Mouse (Mus musculus) layer of hippocampus, postnatal 25 days (tissue): ENCODE measurements around the gene Tnnt3. TPM values are rescaled to one million over a fixed set of nuclear protein-coding genes. Genes with fewer than 3 reads are reported as not detected.

ENCODE experiments used
- DNase-seq, 2 experiments: peaks; one replicate each; pipeline ENCODE4 v3.0.0; 2022; ENCODE audit warnings: mixed read lengths in 2 of 2, low spot score in 1 of 2; ENCODE audit errors: extremely low spot score in 1 of 2
- total RNA-seq, 2 experiments: library from RNA; stranded (reverse); gene quantifications; 2 replicates each; pipeline ENCODE4 v1.2.3; 2021

The Tnnt3 gene
- total RNA-seq, 2 experiments from 2014 or later, result not detected

DNA sequence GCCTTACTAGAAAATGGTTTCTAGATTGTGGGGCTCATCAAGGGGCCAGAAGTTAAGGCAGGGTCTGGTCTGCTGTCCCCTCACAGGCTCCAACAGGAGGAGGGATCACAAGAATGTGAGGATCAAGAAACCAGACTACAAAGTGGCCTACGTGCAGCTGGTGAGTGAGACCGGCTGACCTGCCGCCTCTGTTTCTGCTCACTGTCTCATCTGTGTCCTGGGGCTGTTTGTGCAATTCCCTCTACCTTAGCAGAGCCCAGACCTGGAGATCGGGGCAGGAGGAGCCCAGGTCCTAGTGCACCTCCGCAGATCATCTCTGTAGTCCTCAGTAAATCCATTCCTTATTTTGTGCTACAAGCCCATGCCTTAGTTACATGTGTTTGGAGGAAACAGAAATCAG is 38.5 kb downstream of the Tnnt3 start:
- no peak for DNase-seq

DNA sequence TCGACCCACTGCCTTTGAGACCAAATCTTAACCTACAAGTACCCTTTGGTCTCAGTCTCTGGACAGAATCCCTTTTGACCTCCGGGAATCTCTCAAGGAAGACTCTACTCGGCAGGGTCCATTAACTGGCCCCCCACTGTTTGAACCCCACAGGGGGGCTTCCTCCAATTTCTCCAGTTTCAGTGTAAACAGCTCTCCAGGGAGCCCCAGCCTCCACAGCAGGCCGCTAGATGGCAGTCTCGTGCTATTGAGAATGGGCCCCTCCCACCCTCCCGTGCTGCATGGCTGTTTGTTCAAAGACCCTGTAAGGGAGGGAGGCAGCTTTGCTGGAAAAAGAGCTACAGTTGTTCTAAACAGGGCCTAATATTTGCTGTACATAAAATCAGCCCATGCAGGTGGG is 39.2 kb downstream of the Tnnt3 start:
- DNase-seq, result peak; percentile 54 to 87

DNA sequence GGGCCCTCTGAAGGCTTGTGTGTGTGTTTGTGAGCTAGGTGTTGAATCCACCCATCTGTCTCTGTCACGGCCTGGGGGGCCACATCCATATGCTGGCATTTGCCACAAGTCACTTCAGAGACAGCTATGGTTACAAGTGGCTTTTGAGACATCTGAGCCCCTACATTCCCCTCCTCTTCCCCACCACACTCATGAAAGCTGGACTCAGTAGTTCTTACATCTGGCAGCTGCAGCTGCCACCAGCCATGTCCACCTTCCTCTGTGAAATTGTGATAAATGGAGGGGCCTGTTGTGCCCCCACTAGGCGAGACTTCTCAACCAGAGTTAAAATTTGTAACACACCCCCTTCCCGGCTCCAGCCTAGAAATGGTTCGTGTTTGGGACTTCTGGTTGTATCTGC is 39.7 kb downstream of the Tnnt3 start:
- no peak for DNase-seq

DNA sequence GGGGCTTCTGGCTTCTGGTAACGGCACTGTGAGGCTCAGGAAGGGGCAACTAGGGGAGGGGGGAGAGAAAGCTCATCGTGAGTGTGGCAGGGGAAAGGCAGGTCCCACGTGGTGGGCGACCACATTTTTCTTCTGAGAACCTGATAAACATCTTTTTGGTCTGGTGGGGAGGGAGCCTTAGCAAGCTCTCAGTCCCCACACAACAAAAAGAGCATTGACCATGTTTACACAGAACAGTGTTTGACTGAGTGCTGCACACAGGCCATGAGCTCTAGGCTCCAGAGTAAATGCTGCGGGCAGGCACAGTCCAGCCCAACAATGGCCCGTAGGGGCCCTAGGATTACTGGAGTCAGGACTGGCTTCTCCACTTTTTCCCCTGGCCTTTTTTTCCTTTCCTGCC is 40.1 kb downstream of the Tnnt3 start:
- no peak for DNase-seq

DNA sequence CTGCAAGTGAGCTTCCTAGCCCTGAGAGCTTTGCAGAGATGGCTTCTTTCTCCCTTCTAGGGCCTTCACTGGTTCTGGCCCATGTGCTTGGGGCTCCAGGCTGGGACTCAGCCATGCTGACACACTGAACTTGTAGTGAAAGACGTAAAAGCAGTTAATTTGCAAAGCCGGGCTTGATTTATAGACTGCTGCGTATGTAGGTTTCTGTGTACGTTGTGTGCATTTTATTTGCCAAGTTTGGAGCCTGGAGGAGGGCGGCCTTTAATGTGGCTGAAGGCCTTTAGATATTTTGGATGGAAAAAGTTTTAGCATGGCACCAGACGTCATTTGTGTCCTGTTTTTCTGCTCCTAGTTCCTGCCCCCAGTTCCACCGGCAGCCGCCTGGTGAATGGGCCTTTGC is 41.2 kb downstream of the Tnnt3 start:
- no peak for DNase-seq

DNA sequence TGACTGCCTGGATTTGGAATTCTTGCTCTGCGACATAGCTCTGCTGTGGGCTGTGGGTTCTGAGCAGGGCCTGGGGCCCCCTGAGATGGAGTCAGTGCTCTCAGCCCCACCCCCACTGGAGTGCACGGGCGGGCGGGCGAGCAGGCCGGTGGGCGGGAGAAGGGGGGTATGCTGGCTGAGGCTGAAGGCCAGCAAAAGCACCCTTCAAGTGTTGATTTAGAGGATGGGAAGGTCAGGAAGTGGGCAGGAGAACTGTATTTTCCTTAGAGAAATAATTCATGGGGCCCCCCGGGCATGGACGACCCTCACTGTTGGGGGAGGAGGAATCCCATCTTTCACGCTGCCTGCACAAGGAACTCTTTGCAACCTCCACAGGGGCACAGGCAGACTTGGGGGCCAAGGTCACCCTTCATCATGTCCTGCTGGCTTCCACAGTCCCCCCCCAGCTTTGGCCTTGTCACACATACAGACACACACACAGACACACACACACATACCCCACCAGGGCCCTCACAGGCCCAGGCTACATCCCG is 44.2 kb downstream of the Tnnt3 start:
- no peak for DNase-seq

DNA sequence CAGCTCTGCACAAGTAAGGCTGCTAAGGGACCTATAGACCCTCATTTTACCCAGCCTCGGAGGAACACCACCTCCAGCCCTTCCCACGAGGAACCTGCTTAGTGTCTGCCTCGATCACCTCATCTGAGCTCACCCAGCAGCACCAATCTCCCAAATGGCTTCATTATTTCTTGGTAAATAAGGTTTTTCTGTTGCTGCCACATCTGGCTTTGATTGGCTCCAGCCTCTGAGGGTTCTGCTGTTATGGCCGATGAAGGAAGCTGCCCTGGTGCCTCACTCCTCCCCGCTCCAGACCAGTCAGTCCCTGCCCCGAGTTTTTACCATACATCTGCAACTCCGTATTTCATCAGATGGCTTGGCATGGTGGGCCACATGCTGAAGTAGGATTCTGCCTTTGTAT is 47.3 kb downstream of the Tnnt3 start:
- DNase-seq, result no peak

DNA sequence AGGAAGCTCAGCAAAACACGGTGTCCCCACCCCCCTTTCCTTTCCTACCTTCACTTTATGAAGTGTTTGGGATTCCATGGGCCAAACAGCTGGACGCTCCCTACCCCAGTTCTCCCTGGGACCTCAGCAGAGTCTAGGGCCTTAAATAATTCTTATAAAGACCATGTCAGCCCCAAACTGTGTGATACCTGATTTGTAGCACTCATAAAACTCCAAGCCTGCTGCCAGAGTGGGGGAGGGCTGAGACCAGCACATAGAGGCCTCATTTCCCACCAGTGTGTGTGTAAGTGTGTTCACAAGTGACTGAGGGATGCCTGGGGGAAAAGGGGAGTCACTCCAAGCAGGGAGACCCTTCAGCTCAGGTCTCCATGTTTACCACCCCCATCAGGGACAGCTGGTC is 49.2 kb downstream of the Tnnt3 start:
- DNase-seq, result no peak

DNA sequence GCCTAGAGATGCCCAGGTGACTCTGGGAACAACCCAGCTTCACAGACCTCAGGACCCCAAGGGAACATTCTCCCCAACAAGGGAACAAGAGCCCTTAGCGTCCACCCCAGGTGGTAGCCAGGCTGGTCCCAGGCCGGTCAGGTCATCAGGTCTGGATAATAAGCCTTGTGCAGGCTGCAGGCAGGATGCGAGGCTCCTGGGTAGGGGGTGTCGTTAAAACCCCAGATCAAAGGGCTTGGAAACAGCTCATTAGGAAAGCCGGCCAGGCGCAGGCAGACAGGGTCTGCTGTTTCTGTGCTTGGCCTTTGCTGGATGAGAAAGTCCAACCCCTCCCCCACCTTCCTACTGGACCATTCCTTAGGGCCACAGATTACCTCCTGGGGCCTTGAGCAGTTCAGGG is 50.1 kb downstream of the Tnnt3 start:
- DNase-seq, result no peak

DNA sequence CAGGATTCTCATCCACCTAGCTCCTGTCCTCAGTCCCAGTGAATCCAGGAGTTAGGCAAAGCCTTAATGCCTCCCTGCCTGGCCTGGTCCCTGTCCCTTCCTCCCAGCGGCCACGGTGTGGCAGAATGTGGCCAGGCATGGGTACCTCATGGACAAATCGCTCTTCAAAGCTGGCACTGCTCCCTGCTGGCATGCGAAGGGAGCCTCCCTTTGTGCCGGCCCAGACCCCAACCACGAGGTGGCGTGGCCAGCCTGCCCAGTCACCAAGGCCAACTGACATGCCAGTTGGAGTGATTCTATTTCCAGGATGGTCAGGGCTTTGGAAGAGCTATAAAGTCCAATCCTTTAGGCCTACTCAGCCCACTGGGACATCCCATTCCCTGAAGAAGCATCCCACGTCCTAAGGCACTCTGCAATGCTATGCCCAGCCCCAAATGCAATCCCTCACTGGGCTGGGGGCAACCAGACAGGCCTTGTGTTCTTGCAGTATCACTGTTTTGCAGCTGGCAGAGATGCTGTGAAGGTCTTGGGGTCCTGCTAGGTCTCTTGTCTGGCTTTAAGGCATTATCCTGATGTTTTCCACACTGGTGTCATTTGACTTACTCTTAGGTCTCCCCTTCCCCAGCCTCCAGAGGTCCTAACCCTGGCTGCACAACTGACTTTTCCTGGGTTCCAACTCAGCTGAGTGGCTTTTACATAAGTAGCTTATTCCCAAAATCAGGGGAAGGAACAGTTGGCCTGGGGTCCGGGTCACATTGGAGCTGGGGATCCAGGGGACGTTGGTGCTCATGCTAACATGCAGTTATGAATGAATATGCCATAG is 51.5 kb downstream of the Tnnt3 start:
- peak in 1 of 2 experiments; percentile 15 for DNase-seq

DNA sequence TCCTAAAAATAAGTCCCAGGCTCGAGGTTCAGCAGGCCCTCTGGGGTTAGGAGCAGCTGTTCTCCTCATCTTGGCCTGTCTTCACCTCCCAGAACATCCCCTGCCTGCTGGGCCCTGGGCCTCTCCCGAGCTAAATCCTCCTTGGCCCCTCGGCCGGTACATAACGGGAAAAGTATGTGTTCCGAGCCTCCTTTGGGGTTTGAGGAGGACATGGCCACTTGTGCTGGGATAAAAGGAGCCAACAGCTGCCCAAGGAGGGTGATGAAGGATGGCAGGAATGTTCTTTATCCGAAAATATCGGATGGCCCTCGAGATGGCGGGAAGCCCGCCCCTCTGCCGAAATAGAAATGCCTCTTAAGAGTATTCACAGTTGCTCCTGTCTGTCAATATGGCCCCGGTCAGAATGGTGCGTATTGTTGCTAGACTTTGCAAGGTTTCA is 52.3 kb downstream of the Tnnt3 start:
- no peak for DNase-seq

DNA sequence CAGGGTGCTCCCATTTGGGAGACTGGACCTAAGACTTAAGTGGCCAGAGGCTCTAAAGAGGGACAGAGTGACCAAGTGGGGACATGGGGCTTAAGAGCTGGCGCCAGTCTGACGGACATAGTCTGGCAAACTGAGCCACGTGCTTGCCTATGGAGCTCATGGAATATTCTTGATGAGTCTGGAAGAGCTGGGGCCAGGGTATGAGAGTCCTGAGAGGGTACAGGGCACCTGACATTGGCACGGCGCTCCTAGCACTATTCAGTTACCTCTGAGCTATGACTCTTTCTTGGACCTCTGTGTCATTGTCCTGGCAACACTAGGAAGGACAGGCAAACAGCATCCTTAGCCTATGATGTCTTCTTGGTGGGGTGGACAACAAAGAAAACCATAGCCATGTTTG is 53.1 kb downstream of the Tnnt3 start:
- no peak for DNase-seq

DNA sequence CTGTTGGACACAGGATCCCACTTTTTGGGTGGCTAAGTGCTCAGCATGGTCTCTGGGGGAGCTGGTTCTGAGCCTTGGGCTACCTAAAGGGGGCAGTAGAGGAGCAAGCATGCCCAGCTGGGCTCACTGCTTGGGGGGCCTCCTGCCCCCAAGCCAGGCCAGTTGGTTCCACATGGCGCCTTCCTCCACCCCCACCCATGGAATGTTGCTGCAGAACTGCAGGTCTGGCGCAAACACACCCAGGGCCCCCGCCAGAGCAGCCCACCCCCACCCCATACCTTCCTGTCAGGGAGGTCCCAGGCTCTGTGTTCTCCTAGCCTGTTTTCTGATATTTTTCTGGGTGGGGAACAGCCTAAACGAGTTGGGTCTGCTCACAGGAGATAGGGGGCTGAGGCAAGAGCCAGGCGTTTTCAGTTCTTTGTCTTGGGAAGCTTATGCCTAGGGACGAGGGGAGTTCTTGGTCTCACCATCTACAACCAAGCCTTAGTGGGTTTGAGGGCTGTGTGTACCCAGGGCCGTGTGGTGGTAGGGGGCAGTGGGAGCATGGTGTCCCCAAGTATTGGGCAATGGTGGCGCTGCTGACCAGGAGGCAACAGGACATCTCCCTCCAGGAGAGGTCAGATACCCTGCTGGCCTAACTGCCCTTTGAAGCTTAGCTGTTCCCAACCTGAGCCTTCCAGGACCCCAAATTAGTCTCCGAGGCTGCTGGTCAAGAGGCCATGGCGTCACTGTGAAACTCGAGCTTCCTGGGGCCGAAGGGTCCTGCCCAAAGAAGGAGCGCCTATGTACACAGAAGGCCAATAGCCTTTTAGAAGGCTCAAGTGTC is 54.2 kb downstream of the Tnnt3 start:
- no peak for DNase-seq

DNA sequence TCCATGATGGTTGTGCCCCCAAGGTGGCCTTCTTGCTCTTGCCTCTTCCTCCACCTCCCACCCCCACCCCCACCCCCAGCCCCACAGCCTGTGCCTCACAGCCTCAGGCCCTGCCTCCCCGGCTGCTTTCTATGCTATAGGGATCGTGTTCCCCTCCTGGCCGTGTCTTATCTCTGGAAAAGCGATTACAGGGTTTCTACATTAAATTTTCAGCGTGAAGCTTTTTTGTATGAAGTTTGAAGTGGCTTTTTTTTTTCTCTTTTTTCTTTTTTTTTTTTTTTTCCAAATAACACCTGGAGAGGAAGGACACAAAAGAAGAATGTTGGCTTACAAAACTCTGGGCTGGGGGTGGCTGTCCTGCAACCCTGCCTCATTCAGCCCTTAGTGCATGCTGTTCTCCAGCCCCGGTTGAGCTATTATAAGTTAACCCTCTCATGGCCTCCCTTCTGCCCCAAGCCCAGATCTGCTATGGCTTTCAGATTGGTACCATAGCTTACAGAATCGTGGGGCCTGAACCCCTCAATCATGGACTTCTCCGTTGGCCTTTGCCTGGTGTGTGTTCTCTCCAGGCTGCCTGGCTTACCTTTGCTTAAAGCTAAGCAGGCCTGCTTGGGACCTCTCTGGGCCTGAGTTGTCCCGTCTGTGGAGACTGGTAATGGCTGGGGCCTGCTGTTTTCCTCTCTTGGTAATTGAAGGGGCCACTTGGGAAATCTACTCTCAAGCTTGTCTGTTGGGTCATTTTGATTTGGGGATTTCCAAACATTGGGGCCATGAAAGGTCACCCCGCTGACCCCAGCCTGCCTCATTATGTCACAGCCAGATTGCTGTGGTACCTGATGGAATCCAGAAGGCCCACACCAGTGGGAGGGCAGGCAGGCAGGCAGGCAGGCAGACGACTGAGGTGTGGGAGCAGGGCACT is 55.0 kb downstream of the Tnnt3 start:
- no peak for DNase-seq

DNA sequence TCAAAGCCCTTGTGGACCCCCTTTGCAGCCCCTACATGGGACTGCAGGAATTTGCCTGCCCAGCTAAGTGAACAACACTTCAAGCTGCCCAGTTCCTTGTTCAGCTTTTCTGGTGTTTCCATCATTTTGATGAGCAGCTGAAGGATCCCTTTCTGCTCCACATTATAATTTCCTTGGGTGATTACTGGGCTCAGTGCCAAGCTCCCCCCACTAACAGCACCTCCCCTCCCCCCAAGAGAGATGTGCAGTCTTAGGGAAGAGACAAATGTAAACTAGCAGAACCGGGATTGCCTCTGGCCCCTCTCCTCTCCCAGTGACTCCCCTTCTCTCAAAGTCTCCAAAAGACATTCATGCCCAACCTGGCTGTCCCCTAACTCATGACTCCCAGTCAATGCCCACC is 56.0 kb downstream of the Tnnt3 start:
- DNase-seq, result no peak

DNA sequence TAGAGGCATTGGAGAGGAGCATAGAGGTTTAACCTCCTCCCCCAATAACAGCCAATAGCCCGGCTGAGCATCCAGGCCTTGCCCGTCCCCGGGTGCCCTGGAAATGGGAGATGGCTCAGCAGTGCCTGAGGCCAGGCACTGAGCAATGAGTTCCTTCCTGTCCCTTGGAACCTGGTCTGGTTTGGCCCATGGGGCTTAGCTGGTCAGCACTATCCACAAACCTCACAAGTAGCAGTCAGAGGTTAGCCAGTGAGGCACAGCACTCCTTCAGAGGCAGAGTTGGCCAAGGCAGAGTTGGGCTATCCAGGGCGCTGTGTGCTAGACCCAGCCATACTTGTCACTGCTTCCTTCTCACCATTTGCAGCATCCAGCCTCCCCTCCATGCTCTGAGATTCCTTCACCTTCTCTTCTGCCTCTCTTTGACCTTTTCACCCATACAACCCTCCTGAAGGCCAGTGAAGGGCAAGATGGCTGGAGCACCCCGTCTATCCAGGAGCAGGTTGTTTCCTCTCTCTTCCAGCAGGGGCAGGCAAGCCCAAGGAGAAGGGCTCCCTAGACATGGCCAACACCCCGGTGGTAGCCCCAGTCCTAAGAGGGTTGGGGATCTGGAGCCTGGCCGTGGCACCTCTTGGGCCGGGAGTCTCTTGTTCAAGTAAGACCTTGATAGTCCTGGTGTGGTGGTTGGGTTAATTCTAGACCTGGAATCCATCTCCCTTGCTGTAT is 56.9 kb downstream of the Tnnt3 start:
- DNase-seq, result no peak

DNA sequence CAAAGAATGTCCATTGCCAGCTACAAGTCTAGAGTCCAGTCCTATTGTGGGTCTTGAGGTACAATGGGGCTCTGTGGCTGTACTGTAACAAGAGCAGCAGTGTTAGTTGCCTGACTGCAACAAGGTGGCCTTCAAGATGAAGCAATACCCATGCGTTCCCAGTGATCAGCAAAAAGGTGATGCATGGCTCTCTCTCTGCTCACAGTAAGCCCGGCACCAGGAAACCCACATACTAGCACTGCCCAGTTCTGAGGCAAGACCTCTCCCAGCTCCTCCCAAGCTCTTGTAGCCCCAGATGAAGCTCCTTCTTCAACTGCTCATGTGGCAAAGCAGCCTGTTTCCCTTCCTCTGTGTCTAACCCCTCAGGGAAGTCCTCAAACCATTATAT is 57.4 kb downstream of the Tnnt3 start:
- DNase-seq, result no peak

DNA sequence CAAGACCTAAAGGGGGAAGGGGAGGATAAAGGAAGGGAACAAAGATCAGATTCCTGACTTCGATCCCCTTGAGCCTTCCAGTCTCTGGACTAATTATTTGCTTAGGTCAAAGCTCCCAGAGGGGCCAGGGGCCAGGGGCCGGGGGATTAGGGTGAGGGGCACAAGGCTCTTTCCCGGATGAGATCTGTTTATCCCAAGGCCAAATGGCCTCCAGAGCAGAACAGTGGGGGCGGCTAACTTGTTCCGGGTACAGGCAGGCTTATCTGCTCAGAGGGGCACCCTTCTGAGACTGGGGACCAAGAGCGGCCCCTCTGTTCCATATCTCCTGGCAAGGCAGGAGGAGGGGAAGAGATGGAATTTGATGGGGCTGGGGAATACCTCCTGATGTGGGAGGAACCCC is 59.1 kb downstream of the Tnnt3 start:
- DNase-seq, result no peak

DNA sequence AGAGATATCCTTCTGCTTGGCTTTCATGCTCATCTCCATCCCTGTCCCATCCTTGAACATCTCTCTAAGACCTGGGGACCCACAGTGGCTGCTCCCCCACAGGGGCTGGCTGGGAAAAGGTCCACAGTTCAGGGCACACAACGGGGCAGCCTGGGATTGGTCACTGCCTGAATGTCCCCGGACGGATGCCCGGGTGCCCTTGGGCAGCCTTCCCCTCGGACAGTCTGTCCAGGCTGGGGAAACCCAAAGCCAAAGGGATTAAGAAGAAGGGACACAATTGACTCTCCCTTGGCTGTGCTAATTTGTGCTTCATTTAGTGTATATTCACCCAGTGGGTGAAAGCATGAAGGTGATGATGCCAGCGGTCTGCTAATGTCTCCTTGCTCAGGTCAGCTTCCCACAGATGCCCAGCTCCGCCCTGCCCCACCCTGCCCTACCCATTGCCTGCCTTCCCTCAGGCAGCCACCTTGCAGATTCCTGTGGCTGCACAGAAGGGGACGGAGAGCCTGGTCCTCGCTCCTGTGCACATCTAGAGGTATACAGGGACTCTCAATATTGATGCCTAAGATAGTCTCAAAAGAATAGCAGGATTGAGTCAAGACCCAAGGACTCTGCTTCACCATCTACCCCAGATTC is 60.0 kb downstream of the Tnnt3 start:
- DNase-seq, result no peak
